Mouse (Mus musculus) spleen, postnatal 36 days (tissue): ENCODE results near the gene Ftsj3.
"Not testable (repeated sequence)": the region's sequence is repeated elsewhere in the genome, so short reads cannot be mapped to it uniquely, and the experiment has no call there.

Experiments
- DNase-seq, 2 experiments: peaks; one replicate each; pipeline ENCODE4 v3.0.0; 2022; ENCODE audit warnings: low spot score in 2 of 2, mixed read lengths in 1 of 2

The Ftsj3 gene

DNA sequence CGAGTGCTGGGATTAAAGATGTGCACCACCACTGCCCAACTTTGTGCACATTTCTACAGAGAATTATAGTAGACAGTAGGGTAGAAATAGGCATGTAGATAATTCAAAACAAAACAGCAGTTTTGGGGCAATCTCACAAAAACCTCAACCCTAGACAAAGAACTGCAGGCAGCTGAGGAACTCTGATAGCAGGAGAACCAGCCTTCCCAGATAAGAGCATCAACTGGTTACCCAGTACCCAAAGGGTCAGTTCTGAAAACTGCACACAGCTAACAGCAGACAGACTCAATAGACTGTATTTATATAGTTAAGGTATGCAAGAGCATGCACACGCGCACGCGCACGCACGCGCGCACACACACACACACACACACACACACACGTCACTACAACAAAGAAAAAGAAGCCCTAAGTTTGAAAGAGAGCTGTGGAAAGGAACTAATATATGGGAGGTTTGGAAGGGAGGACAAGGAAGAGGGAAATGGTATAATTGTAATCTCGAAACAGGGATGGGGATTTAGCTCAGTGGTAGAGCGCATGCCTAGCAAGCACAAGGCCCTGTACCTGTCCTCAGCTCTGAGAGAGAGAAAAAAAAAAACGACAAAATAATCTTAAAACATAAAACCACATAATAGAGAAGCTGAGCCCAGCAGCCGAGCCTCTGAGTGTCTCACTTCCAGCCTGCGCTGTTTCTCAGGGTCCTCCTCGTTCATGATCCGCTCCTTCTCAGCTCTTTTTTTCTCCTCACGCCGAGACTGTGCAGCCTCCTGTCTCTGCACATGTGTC, 54.3 kb downstream of the Ftsj3 start:
- DNase-seq: no peak

- DNase-seq: no peak
These were observed 55.1 kb downstream of the Ftsj3 start for GRCm38 (mm10) chr11:106200756-106201155.

- DNase-seq: not testable (repeated sequence)
These were observed 55.9 kb downstream of the Ftsj3 start for GRCm38 (mm10) chr11:106199997-106200396.
